Mouse (Mus musculus) c-Kit-negative CD71-positive TER-119-positive erythroid progenitor cells, embryonic 14.5 days (primary cell): ENCODE measurements around the gene Rxra.

Experiments
- DNase-seq: peaks from one replicate; pipeline ENCODE4 v3.0.0-alpha.2; 2013; ENCODE audit warnings: low read depth, low spot score

The Rxra gene

DNA sequence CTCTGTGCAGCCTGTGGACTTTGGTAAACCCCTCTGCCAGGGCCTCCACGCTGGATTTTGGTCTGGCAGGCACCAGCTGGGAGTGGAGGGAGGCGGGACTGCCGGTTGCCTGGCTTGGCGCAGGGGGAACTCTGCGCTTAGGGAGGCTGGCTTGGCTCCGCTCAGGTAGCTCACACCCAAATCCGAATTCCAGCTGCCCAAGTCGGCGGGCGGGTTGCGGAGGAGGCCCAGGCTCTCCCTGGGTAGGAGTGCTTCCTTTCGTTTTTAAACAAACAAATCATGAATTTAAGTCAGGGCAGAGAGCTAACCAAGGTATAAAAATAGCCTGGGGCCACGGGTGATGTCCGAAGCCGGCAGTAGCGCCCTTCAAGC is at the start of gene Rxra:
Gene Rxra, plus strand, starts transcription at position 335 of the 372 bp plus-strand sequence.
- DNase-seq, result no peak

GRCm38 (mm10) chr2:27626604-27627003 is 49.6 kb upstream of the Rxra start:
- DNase-seq, result no peak

DNA sequence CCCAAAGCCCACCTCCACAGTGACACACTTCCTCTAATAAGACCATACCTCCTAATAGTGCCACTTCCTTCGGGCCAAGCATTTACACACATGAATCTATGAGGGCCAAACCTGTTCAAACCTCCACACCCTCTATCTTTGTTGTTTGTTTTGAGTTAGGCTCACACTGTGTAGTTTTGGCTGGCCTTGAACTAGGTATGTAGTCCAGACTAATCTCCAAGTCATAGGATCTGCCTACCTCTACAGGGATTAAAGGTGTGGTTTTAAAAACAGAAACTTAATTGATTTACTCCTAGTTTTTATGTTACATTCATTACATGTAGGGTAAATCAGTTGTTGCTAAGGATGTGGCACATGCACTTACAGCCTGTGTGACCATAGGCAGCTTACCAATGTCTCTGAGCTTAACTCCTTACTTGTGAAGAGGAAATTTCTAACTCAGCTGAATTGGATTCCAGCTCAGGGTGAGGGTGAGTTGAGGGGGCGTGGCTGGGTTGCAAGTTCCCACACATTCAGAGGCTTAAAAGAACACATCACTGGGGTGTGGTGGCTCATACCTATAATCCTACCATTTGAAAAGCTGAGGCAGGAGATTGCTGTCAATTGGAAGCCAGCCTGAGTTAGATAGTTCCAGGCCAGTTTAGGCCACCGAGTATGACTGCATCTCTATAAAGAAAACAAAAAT is 45.5 kb upstream of the Rxra start:
- no peak for DNase-seq

DNA sequence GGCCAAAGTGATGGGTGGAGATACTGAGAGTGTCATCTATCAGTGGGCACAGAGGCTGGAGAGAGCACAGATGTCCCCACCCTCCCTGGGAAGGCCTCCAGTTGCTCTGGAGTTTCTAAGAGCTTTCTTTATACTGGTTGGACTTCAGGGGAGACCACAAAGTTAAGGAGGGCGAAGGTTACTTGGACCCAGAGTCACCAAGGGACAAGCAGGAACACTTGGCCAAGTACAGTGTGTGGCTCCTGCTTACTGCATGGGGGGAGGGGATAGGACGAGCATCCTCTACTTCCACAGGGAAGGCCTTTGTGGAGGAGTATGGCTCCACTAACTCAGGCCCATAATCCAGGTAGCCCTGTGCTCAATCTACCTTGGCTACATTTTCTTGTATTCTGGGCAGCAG is 42.8 kb upstream of the Rxra start:
- no peak for DNase-seq

- DNase-seq, result no peak
These were observed 42.2 kb upstream of the Rxra start for GRCm38 (mm10) chr2:27634018-27634417.

DNA sequence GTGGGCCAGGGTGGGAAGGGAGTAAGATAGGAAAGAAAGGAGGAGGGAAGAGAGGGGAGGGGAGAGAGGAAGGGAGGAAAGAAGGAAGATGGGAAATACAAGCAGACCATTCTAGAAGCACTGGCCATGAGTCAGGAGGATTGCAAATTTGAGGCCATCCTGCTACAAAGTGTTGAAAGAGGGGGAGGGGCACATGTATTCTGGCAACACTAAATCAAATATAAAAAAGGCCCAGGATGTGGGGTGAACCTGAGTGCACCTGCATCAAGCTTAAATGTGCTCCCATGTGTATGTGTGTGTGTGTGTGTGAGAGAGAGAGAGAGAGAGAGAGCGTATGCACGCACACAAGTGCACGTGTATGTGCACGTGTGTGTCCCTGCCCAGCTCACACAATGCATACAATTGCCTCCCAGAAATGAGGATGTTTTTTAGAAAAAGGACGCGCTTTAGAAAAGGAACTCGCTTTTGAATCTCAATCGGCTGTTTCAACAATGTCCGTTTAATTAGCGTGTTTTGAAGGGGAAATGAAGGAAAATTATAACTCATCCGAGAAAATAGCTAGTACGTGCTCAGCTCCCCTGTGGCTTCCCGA is 41.0 kb upstream of the Rxra start:
- no peak for DNase-seq

DNA sequence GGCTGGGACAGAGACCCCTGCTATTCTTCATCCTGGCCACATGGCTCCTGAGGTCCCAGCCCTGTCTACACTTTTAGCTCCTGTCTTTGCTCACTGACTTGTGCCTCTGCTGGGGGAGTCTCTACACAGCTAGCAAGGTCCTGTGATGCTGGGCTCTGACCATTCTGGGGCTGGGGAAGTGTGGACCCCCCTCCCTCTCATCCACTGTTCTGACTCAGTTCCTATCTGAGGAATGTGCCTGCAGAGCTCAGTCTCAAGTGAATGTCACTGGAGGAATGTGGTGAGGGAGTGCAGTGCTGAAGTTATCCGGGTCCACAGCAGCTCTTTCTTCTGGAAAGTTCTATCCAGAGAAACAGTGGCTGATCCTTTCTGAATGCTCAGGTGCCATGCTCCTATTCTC is 39.4 kb upstream of the Rxra start:
- no peak for DNase-seq

DNA sequence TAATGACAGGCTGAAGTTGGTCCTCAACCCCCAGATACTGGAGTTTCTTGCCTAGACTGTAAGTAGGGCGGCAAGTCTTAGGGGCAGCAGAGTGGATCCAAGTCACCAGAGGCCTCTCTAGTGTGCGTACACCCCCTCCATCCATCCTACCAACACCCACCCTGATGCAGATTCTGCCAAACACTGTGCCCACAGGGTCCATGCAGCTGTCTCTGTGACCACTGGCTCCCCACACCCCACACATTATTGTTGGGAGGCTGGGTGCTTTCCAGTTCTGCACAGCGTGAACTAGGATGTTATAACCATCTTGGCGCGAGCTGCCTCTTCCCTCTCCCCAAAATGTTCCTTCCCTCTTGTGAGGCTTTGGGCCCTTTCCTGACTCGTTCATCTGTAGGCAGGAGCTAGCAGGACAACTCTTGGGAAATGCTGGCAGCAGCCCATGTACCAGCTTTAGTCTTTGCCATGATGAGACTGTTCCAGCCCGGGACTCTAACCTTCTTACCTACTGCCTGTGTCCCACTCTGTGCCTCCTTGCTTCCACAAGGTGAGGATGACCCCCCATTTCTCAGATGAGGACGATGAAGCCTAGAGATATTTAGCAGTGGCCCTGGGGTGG is 38.9 kb upstream of the Rxra start:
- no peak for DNase-seq

- DNase-seq, result no peak
These were observed 36.5 kb upstream of the Rxra start for GRCm38 (mm10) chr2:27639631-27640334.

DNA sequence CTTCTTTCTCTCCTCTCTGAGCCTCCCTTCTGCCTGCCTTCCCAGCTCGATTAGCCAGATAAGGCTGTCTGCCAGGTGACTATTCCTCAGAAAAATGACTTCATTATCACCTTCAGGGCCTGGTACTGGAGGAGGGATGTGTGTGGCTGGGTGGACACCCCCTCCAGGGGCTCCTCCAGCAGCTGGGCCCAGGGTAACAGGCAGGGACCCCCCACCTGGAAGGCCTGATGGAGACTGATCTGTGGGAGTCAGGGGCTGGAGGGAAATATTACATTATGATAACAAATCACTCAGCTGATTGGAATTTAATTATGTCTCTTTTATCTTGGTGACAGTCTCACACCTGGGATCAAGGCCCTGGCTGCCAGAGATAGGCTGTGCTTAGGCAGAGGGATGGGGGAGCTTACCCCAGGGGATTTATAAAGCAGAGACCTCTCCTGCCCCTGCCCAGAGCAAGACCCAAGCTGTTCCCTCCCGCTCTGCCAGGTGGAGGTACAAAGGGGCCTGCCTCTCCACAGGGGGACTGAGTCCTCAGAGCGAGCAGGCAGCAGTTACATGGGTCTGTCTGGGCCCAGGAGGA is 35.2 kb upstream of the Rxra start:
- DNase-seq, result no peak

DNA sequence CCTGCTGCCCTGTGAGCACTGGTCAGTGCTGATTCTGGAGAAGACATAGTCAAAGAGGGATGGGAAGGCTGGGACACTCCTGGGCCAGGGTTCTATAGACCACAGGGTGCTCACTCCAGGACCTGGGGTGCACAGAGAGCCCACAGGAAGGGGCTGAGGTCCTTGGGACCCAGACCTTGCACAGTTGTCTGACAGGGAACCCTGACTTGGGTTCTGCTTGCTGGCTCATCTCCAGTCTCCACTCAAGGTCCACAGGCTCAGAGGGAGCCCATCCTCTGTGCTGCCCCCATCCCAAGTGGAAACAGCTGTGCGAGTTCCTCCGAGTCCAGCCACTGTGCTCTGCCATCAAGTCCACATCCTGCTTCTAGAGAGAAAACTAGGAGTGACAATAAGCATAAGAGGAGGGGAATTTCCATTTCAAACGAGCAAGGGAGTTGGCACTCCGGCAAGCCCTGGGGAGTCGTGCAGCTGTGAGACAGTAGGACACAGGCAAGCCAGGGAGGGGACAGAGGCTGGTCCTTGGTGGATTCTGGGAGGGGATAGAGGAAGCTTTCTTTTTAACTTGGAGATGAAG is 31.6 kb upstream of the Rxra start:
- DNase-seq, result no peak

GRCm38 (mm10) chr2:27645471-27645870 is 30.8 kb upstream of the Rxra start:
- DNase-seq, result no peak

GRCm38 (mm10) chr2:27649862-27650661 is 26.2 kb upstream of the Rxra start:
- no peak for DNase-seq

- DNase-seq, result no peak
These were observed 25.2 kb upstream of the Rxra start for GRCm38 (mm10) chr2:27650991-27651390.

GRCm38 (mm10) chr2:27653496-27654030 is 22.7 kb upstream of the Rxra start:
- DNase-seq, result no peak

GRCm38 (mm10) chr2:27654321-27655232 is 21.7 kb upstream of the Rxra start:
- no peak for DNase-seq

DNA sequence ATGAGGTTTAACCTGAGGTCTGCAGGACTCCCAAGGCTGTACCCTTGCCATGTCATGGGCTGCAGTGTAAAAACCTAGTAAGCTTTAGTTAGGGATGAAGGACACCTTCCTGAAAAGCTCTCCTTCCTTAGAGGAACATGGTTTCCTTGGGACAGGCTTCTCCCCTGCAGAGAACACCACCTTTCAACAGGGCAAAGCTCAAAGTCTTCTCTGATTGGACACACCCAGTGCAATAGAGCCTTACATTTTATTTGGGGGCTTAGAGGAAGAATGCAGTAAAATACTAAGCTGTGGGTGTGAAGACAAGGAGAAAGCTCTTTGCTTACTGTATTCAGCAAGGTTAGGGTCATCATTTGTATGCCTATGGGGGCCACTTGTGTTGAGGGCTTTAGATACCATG is 19.7 kb upstream of the Rxra start:
- no peak for DNase-seq

DNA sequence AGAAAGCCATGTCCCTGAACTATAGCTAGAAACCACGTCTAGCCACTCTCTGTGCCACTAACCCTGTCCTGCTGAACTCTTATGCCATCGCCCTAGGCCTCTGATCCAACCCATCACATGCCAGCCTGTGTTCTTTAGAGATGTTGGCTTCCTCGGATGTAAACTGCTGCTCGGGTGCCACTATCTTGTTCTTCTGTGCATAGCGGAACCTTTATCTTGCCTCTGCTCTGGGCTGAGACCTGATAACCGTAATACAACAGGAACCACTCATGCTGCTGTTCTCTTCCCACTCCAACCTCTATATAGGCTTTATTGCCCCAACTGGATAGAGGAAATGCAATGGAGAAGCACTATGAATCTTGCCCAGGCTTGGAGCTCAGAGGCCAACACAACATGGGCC is 11.0 kb upstream of the Rxra start:
- DNase-seq, result no peak

DNA sequence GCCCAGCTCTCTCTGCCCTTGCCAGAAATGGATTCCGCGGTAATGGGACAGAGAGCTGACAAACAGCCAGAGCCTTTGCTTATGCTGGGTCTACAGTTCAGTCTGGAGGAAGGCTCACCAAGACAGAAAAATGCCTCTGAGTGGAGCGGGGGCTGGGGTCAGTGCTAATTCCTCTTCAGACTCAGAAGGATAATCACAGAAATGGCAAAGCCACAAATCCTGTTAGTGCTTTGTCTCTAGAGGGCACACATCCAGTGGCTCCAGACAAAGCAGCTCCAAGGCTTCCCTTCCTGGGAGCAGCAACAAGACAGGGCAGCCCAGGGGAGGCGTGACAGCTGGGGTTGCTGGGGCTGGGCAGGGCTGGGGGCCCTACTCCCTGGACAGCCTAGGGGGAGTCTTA is 9.5 kb upstream of the Rxra start:
- DNase-seq, result no peak

- no peak for DNase-seq
These were observed 8.6 kb upstream of the Rxra start for GRCm38 (mm10) chr2:27667677-27668076.
